Mouse (Mus musculus) testis, adult 2 months (tissue): ENCODE measurements at regions not wholly inside any gene's neighbourhood (a gene's known extent, or its start where the extent isn't known, plus 50 kb on each side); places are given as distances from the start of the nearest gene placed in this dataset.

Experiments
- CTCF ChIP-seq: fragments of 200-500 bp; IDR thresholded peaks from 2 replicates; pipeline ENCODE4 v1.5.1; 2012; ENCODE audit warnings: low read depth, mild to moderate bottlenecking, inconsistent platforms, low read length, moderate library complexity; ENCODE audit not compliant: control insufficient read depth, insufficient read depth, insufficient replicate concordance
- POLR2A ChIP-seq: fragments of 200-500 bp; IDR thresholded peaks from 2 replicates; pipeline ENCODE4 v1.6.1; 2012; ENCODE audit warnings: low read depth, mild to moderate bottlenecking, inconsistent platforms, low read length, moderate library complexity; ENCODE audit not compliant: control insufficient read depth

DNA sequence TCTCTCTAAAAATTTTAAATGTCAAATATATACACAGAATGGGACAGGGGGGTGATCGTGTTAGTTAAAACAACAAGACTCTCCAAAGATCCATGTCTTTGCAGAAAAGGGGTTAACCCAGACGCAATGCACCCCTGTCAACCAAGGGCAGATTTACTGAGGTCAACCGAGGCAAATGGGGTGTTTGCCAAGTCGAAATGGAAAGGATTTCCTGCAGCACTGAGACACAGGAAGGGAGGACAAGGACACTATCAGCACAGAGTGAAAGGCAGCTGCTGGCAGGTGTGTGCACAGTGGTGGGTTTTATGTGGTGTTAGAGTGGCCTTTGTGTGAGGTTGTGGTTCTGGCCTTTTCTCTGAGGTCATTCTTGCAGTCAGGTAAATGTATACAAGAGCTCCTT lies 226.7 kb downstream of the Ankrd16 start:
- TF ChIP-seq CTCF, result no peak
- no peak for TF ChIP-seq POLR2A
